Mouse (Mus musculus) testis, adult 2 months (tissue): ENCODE measurements around the gene Tfap2b.

Source experiments
- CTCF ChIP-seq: fragments of 200-500 bp; IDR thresholded peaks from 2 replicates; pipeline ENCODE4 v1.5.1; 2012; ENCODE audit warnings: low read depth, mild to moderate bottlenecking, inconsistent platforms, low read length, moderate library complexity; ENCODE audit not compliant: control insufficient read depth, insufficient read depth, insufficient replicate concordance
- POLR2A ChIP-seq: fragments of 200-500 bp; IDR thresholded peaks from 2 replicates; pipeline ENCODE4 v1.6.1; 2012; ENCODE audit warnings: low read depth, mild to moderate bottlenecking, inconsistent platforms, low read length, moderate library complexity; ENCODE audit not compliant: control insufficient read depth

DNA sequence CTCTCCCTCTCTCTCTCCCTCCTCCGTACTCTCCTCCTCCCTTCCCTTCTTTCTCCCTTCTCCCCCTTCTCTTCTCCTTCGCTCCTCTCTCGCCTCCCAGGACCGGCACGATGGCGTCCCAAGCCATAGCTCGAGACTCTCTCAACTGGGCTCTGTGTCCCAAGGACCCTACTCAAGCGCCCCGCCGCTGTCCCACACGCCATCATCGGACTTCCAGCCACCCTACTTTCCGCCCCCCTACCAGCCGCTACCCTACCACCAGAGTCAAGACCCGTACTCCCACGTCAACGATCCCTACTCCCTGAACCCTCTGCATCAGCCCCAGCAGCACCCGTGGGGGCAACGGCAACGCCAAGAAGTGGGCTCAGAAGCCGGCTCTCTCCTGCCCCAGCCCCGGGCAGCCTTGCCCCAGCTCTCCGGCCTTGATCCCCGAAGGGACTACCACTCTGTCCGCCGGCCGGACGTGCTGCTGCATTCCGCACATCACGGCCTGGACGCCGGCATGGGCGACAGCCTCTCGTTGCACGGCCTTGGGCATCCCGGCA, 5.2 kb downstream of the Tfap2b start:
- no peak for TF ChIP-seq CTCF
- no peak for TF ChIP-seq POLR2A
